Mouse (Mus musculus) C2C12 (cell line): ENCODE measurements around the gene G6pc3. TPM values are rescaled to one million over a fixed set of nuclear protein-coding genes. Genes with fewer than 3 reads are reported as not detected.
"Not testable (repeated sequence)": the region's sequence is repeated elsewhere in the genome, so short reads cannot be mapped to it uniquely, and the experiment has no call there.

Experiments used
- H3K27me3 ChIP-seq: one replicate; pipeline ENCODE4 v1.6.1; 2011; ENCODE audit not compliant: control insufficient read depth, insufficient read depth, insufficient read length
- H3K36me3 ChIP-seq: one replicate; pipeline ENCODE4 v1.6.1; 2011; ENCODE audit not compliant: control insufficient read depth, insufficient read depth
- H3K4me3 ChIP-seq: one replicate; pipeline ENCODE4 v1.5.1; 2011; ENCODE audit warnings: mild to moderate bottlenecking, control low read depth; ENCODE audit not compliant: poor library complexity, insufficient read depth, severe bottlenecking
- H3K79me2 ChIP-seq: one replicate; pipeline ENCODE4 v1.6.1; 2011; ENCODE audit not compliant: control insufficient read depth, insufficient read depth
- H3K79me3 ChIP-seq: one replicate; pipeline ENCODE4 v1.6.1; 2011; ENCODE audit warnings: low read depth, control low read depth
- H3ac ChIP-seq: one replicate; pipeline ENCODE3; 2011; ENCODE audit warnings: low read depth; ENCODE audit not compliant: control insufficient read depth, insufficient read length
- CEBPB ChIP-seq: IDR thresholded peaks from one replicate; pipeline ENCODE4 v1.6.1; 2011; ENCODE audit warnings: low read depth, mild to moderate bottlenecking, control low read depth, moderate library complexity
- CTCF ChIP-seq: IDR thresholded peaks from one replicate; pipeline ENCODE4 v1.5.1; 2011; ENCODE audit not compliant: control insufficient read depth, insufficient read depth, insufficient read length
- FOSL1 ChIP-seq: IDR thresholded peaks from one replicate; pipeline ENCODE4 v1.8.0; 2011; ENCODE audit warnings: mild to moderate bottlenecking, low read length; ENCODE audit not compliant: poor library complexity, insufficient read depth, severe bottlenecking
- MAX ChIP-seq: IDR thresholded peaks from one replicate; pipeline ENCODE4 v1.6.1; 2011; ENCODE audit warnings: mild to moderate bottlenecking, control low read depth
- MYOD1 ChIP-seq: IDR thresholded peaks from one replicate; pipeline ENCODE4 v1.6.1; 2011; ENCODE audit warnings: low read depth; ENCODE audit not compliant: control insufficient read depth, insufficient read length
- MYOG ChIP-seq: IDR thresholded peaks from one replicate; pipeline ENCODE4 v1.6.1; 2011; ENCODE audit not compliant: control insufficient read depth, insufficient read length; ENCODE audit errors: extremely low read depth
- USF1 ChIP-seq: IDR thresholded peaks from one replicate; pipeline ENCODE4 v1.6.1; 2011; ENCODE audit warnings: low read depth, mild to moderate bottlenecking, control low read depth, moderate library complexity
- polyA plus RNA-seq: library from polyadenylated mRNA; unstranded; fragments of >200 nt; fragmentation: generic; extraction: Trizol; gene quantifications from one replicate; pipeline ENCODE4 v1.2.1, GENCODE M21; 2012; ENCODE audit warnings: missing spikeins

G6pc3 gene
- polyA plus RNA-seq, 1 experiment: 40.4 TPM

GRCm38 (mm10) chr11:102146005-102146404 is 43.4 kb upstream of the G6pc3 start:
- no peak overlapping the region for H3K4me3 ChIP-seq
- H3K36me3 ChIP-seq: no peaks in the 10 kb centered on the region
- TF ChIP-seq CEBPB (no peak), MYOG (no peak), FOSL1 (no peak), USF1 (no peak), CTCF (no peak), MAX (no peak), MYOD1 (no peak)
- peaks cover 42% of the 10 kb centered on the region for H3K27me3 ChIP-seq
- no peaks in the 10 kb centered on the region for H3K79me3 ChIP-seq
- no peak overlapping the region for H3ac ChIP-seq
- no peaks in the 10 kb centered on the region for H3K79me2 ChIP-seq

GRCm38 (mm10) chr11:102146531-102146930 is 42.9 kb upstream of the G6pc3 start:
- H3K36me3 ChIP-seq: no peaks in the 10 kb centered on the region
- H3K4me3 ChIP-seq: no peak overlapping the region
- no peak overlapping the region for H3ac ChIP-seq
- H3K79me2 ChIP-seq: no peaks in the 10 kb centered on the region
- no peak for TF ChIP-seq CTCF
- no peak for TF ChIP-seq MYOD1
- TF ChIP-seq USF1: no peak
- TF ChIP-seq MAX: no peak
- TF ChIP-seq FOSL1: no peak
- TF ChIP-seq MYOG: no peak
- no peak for TF ChIP-seq CEBPB
- peaks cover 42% of the 10 kb centered on the region for H3K27me3 ChIP-seq
- H3K79me3 ChIP-seq: no peaks in the 10 kb centered on the region

- no peaks in the 10 kb centered on the region for H3K36me3 ChIP-seq
- no peak overlapping the region for H3ac ChIP-seq
- H3K4me3 ChIP-seq: no peak overlapping the region
- TF ChIP-seq MYOG (no peak), USF1 (no peak), FOSL1 (no peak), CTCF (no peak), MAX (no peak), CEBPB (no peak), MYOD1 (no peak)
- H3K79me3 ChIP-seq: no peaks in the 10 kb centered on the region
- peaks cover 42% of the 10 kb centered on the region for H3K27me3 ChIP-seq
- no peaks in the 10 kb centered on the region for H3K79me2 ChIP-seq
Measured at GRCm38 (mm10) chr11:102147213-102147989, 42.0 kb upstream of the G6pc3 start.

- H3K79me3 ChIP-seq: no peaks in the 10 kb centered on the region
- H3K36me3 ChIP-seq: peaks cover 21% of the 10 kb centered on the region
- H3K79me2 ChIP-seq: peaks cover 8% of the 10 kb centered on the region
- peak within 1 kb of the TSS; percentile 86 for H3K4me3 ChIP-seq
- H3K27me3 ChIP-seq: no peaks in the 10 kb centered on the region
- H3ac ChIP-seq: peak within 1 kb of the TSS; percentile 97
- TF ChIP-seq FOSL1 (no peak), USF1 (no peak), MAX (peak; percentile 61), MYOG (no peak), MYOD1 (no peak), CTCF (no peak), CEBPB (no peak)
Measured at GRCm38 (mm10) chr11:102156039-102156785, 33.2 kb upstream of the G6pc3 start, which contains the start of gene Tmem101. Tmem101 (minus strand) TSS chr11:102156404.

GRCm38 (mm10) chr11:102156786-102157089 is 32.7 kb upstream of the G6pc3 start:
- Histone ChIP-seq H3K79me3 (no peaks in the 10 kb centered on the region), H3K4me3 (no peak overlapping the region), H3K79me2 (peaks cover 8% of the 10 kb centered on the region), H3ac (no peak overlapping the region), H3K27me3 (no peaks in the 10 kb centered on the region), H3K36me3 (peaks cover 26% of the 10 kb centered on the region)
- TF ChIP-seq FOSL1: no peak
- TF ChIP-seq CTCF: no peak
- no peak for TF ChIP-seq CEBPB
- TF ChIP-seq USF1: no peak
- TF ChIP-seq MYOG: no peak
- no peak for TF ChIP-seq MAX
- no peak for TF ChIP-seq MYOD1

- not testable (repeated sequence) for H3ac ChIP-seq, H3K79me2 ChIP-seq, H3K4me3 ChIP-seq, H3K27me3 ChIP-seq, H3K79me3 ChIP-seq
- peaks cover 36% of the 10 kb centered on the region for H3K36me3 ChIP-seq
Measured at GRCm38 (mm10) chr11:102158024-102158423, 31.4 kb upstream of the G6pc3 start.
